Mouse (Mus musculus): ENCODE data around the gene Tmem117. TPM values are rescaled to one million over a fixed set of nuclear protein-coding genes. Genes with fewer than 3 reads are reported as not detected.

The Tmem117 gene
- polyA plus RNA-seq, 1 experiment, result 0.54 TPM

- no peak overlapping the region for H3K4me3 ChIP-seq (ENCODE audit: insufficient read depth, low read length)
- no peaks in the 10 kb centered on the region for H3K4me1 ChIP-seq (ENCODE audit: control insufficient read depth, insufficient read depth, low read length)
- H3K27ac ChIP-seq (ENCODE audit: insufficient read depth, low read depth, low read length), result no peak overlapping the region
- TF ChIP-seq POLR2A (IDR thresholded peaks at IDR 0.05; ENCODE audit: borderline replicate concordance, low read depth, low read length) (no peak), CTCF (IDR thresholded peaks at IDR 0.05; ENCODE audit: low read depth, low read length) (no peak)
Measured at GRCm38 (mm10) chr15:94639126-94639525, 10.1 kb downstream of the Tmem117 start.

- H3K27ac ChIP-seq (ENCODE audit: insufficient read depth, low read depth, low read length), result no peak overlapping the region
- H3K4me1 ChIP-seq (ENCODE audit: control insufficient read depth, insufficient read depth, low read length), result no peaks in the 10 kb centered on the region
- H3K4me3 ChIP-seq (ENCODE audit: insufficient read depth, low read length), result no peak overlapping the region
- TF ChIP-seq POLR2A (IDR thresholded peaks at IDR 0.05; ENCODE audit: borderline replicate concordance, low read depth, low read length) (no peak), CTCF (IDR thresholded peaks at IDR 0.05; ENCODE audit: low read depth, low read length) (no peak)
Measured at GRCm38 (mm10) chr15:94646012-94646411, 17.0 kb downstream of the Tmem117 start.

- TF ChIP-seq CTCF (IDR thresholded peaks at IDR 0.05; ENCODE audit: low read depth, low read length) (no peak), POLR2A (IDR thresholded peaks at IDR 0.05; ENCODE audit: borderline replicate concordance, low read depth, low read length) (no peak)
- no peak overlapping the region for H3K27ac ChIP-seq (ENCODE audit: insufficient read depth, low read depth, low read length)
- no peaks in the 10 kb centered on the region for H3K4me1 ChIP-seq (ENCODE audit: control insufficient read depth, insufficient read depth, low read length)
- H3K4me3 ChIP-seq (ENCODE audit: insufficient read depth, low read length), result no peak overlapping the region
Measured at GRCm38 (mm10) chr15:94648430-94648829, 19.4 kb downstream of the Tmem117 start.

- no peak overlapping the region for H3K4me3 ChIP-seq (ENCODE audit: insufficient read depth, low read length)
- H3K4me1 ChIP-seq (ENCODE audit: control insufficient read depth, insufficient read depth, low read length), result no peaks in the 10 kb centered on the region
- no peak overlapping the region for H3K27ac ChIP-seq (ENCODE audit: insufficient read depth, low read depth, low read length)
- TF ChIP-seq CTCF (IDR thresholded peaks at IDR 0.05; ENCODE audit: low read depth, low read length) (no peak), POLR2A (IDR thresholded peaks at IDR 0.05; ENCODE audit: borderline replicate concordance, low read depth, low read length) (no peak)
Measured at GRCm38 (mm10) chr15:94649071-94649765, 20.2 kb downstream of the Tmem117 start.

GRCm38 (mm10) chr15:94649766-94650120, 20.7 kb downstream of the Tmem117 start:
- no peak overlapping the region for H3K4me3 ChIP-seq (ENCODE audit: insufficient read depth, low read length)
- TF ChIP-seq POLR2A (IDR thresholded peaks at IDR 0.05; ENCODE audit: borderline replicate concordance, low read depth, low read length), result no peak
- TF ChIP-seq CTCF (IDR thresholded peaks at IDR 0.05; ENCODE audit: low read depth, low read length), result no peak
- no peak overlapping the region for H3K27ac ChIP-seq (ENCODE audit: insufficient read depth, low read depth, low read length)
- H3K4me1 ChIP-seq (ENCODE audit: control insufficient read depth, insufficient read depth, low read length), result no peaks in the 10 kb centered on the region

GRCm38 (mm10) chr15:94651350-94651749, 22.3 kb downstream of the Tmem117 start:
- Histone ChIP-seq H3K4me1 (ENCODE audit: control insufficient read depth, insufficient read depth, low read length) (no peaks in the 10 kb centered on the region), H3K27ac (ENCODE audit: insufficient read depth, low read depth, low read length) (no peak overlapping the region), H3K4me3 (ENCODE audit: insufficient read depth, low read length) (no peak overlapping the region)
- TF ChIP-seq CTCF (IDR thresholded peaks at IDR 0.05; ENCODE audit: low read depth, low read length) (no peak), POLR2A (IDR thresholded peaks at IDR 0.05; ENCODE audit: borderline replicate concordance, low read depth, low read length) (no peak)

- Histone ChIP-seq H3K4me1 (ENCODE audit: control insufficient read depth, insufficient read depth, low read length) (no peaks in the 10 kb centered on the region), H3K4me3 (ENCODE audit: insufficient read depth, low read length) (no peak overlapping the region), H3K27ac (ENCODE audit: insufficient read depth, low read depth, low read length) (no peak overlapping the region)
- TF ChIP-seq POLR2A (IDR thresholded peaks at IDR 0.05; ENCODE audit: borderline replicate concordance, low read depth, low read length) (no peak), CTCF (IDR thresholded peaks at IDR 0.05; ENCODE audit: low read depth, low read length) (no peak)
Measured at GRCm38 (mm10) chr15:94651969-94652842, 23.2 kb downstream of the Tmem117 start.

GRCm38 (mm10) chr15:94652843-94653206, 23.8 kb downstream of the Tmem117 start:
- no peak for TF ChIP-seq POLR2A (IDR thresholded peaks at IDR 0.05; ENCODE audit: borderline replicate concordance, low read depth, low read length)
- TF ChIP-seq CTCF (IDR thresholded peaks at IDR 0.05; ENCODE audit: low read depth, low read length), result no peak
- no peak overlapping the region for H3K4me3 ChIP-seq (ENCODE audit: insufficient read depth, low read length)
- no peak overlapping the region for H3K27ac ChIP-seq (ENCODE audit: insufficient read depth, low read depth, low read length)
- H3K4me1 ChIP-seq (ENCODE audit: control insufficient read depth, insufficient read depth, low read length), result no peaks in the 10 kb centered on the region

- no peaks in the 10 kb centered on the region for H3K4me1 ChIP-seq (ENCODE audit: control insufficient read depth, insufficient read depth, low read length)
- H3K4me3 ChIP-seq (ENCODE audit: insufficient read depth, low read length), result no peak overlapping the region
- TF ChIP-seq CTCF (IDR thresholded peaks at IDR 0.05; ENCODE audit: low read depth, low read length) (no peak), POLR2A (IDR thresholded peaks at IDR 0.05; ENCODE audit: borderline replicate concordance, low read depth, low read length) (no peak)
- no peak overlapping the region for H3K27ac ChIP-seq (ENCODE audit: insufficient read depth, low read depth, low read length)
Measured at GRCm38 (mm10) chr15:94655811-94656323, 26.8 kb downstream of the Tmem117 start.

- TF ChIP-seq POLR2A (IDR thresholded peaks at IDR 0.05; ENCODE audit: borderline replicate concordance, low read depth, low read length) (no peak), CTCF (IDR thresholded peaks at IDR 0.05; ENCODE audit: low read depth, low read length) (no peak)
- no peaks in the 10 kb centered on the region for H3K4me1 ChIP-seq (ENCODE audit: control insufficient read depth, insufficient read depth, low read length)
- H3K27ac ChIP-seq (ENCODE audit: insufficient read depth, low read depth, low read length), result no peak overlapping the region
- no peak overlapping the region for H3K4me3 ChIP-seq (ENCODE audit: insufficient read depth, low read length)
Measured at GRCm38 (mm10) chr15:94657882-94658281, 28.9 kb downstream of the Tmem117 start.

Data from bone marrow macrophage, adult 2 months (primary cell).